Mouse (Mus musculus) midbrain, embryonic 10.5 days (tissue): ENCODE measurements around the gene Wdfy4. TPM values are rescaled to one million over a fixed set of nuclear protein-coding genes. Genes with fewer than 3 reads are reported as not detected.

Source experiments
- DNase-seq: peaks from one replicate; pipeline ENCODE4 v3.0.0-alpha.2; 2017; ENCODE audit warnings: low spot score
- H3K27ac ChIP-seq: fragments of 300-500 bp; sonication (generic); replicated peaks from 2 replicates; pipeline ENCODE4 v1.5.1; 2016; ENCODE audit warnings: mild to moderate bottlenecking
- H3K27me3 ChIP-seq: fragments of 300-500 bp; sonication (generic); 2 replicates; pipeline ENCODE4 v1.6.1; 2016; ENCODE audit warnings: low read depth, mild to moderate bottlenecking; ENCODE audit not compliant: poor library complexity, severe bottlenecking
- H3K36me3 ChIP-seq: fragments of 300-500 bp; sonication (generic); 2 replicates; pipeline ENCODE4 v1.6.1; 2016; ENCODE audit warnings: mild to moderate bottlenecking, moderate library complexity
- H3K4me1 ChIP-seq: fragments of 300-500 bp; sonication (generic); 2 replicates; pipeline ENCODE4 v1.6.1; 2016
- H3K4me3 ChIP-seq: fragments of 300-500 bp; sonication (generic); 2 replicates; pipeline ENCODE4 v1.5.1; 2016; ENCODE audit warnings: mild to moderate bottlenecking, moderate library complexity
- H3K9me3 ChIP-seq: fragments of 300-500 bp; sonication (generic); replicated peaks from 2 replicates; pipeline ENCODE4 v1.6.1; 2016; ENCODE audit warnings: mild to moderate bottlenecking
- WGBS: fragments of 180-500 bp; shearing (Covaris S2); methylation state at CpG from one replicate; pipeline ENCODE4 v1.1.7; 2016; 5-methylcytosine and 5-hydroxymethylcytosine counted together
- polyA plus RNA-seq: library from polyadenylated mRNA; unstranded; fragments of >200 nt; fragmentation: Nextera tagmentation; extraction: Ambion mirVana; gene quantifications from 2 replicates; pipeline ENCODE4 v1.2.1, GENCODE M21; 2016

Gene Wdfy4
- polyA plus RNA-seq, 1 experiment from 2014 or later: 0.42 TPM

GRCm38 (mm10) chr14:33208331-33208730, 23.0 kb upstream of the Wdfy4 start:
- 31% methylated on average over 5 of the region's 5 CpGs for WGBS
- no peaks in the 10 kb centered on the region for H3K36me3 ChIP-seq
- H3K9me3 ChIP-seq: no peaks in the 10 kb centered on the region
- no peak for DNase-seq
- H3K27me3 ChIP-seq: peaks cover 7% of the 10 kb centered on the region; the same call in 1 of the 2 replicates
- H3K27ac ChIP-seq: no peak overlapping the region
- 0 out of 2 replicates have a peak, but pooled peaks cover 5% of the 10 kb centered on the region for H3K4me1 ChIP-seq
- no peak overlapping the region for H3K4me3 ChIP-seq

- WGBS: 13% methylated on average over 2 of the region's 2 CpGs
- DNase-seq: peak; percentile 28
- H3K9me3 ChIP-seq: no peaks in the 10 kb centered on the region
- no peaks in the 10 kb centered on the region for H3K36me3 ChIP-seq
- peaks cover 7% of the 10 kb centered on the region; the same call in 1 of the 2 replicates for H3K27me3 ChIP-seq
- 0 out of 2 replicates have a peak, but pooled peaks cover 5% of the 10 kb centered on the region for H3K4me1 ChIP-seq
- no peak overlapping the region for H3K27ac ChIP-seq
- H3K4me3 ChIP-seq: no peak overlapping the region
Observed at GRCm38 (mm10) chr14:33207011-33207410, 21.7 kb upstream of the Wdfy4 start.

DNA sequence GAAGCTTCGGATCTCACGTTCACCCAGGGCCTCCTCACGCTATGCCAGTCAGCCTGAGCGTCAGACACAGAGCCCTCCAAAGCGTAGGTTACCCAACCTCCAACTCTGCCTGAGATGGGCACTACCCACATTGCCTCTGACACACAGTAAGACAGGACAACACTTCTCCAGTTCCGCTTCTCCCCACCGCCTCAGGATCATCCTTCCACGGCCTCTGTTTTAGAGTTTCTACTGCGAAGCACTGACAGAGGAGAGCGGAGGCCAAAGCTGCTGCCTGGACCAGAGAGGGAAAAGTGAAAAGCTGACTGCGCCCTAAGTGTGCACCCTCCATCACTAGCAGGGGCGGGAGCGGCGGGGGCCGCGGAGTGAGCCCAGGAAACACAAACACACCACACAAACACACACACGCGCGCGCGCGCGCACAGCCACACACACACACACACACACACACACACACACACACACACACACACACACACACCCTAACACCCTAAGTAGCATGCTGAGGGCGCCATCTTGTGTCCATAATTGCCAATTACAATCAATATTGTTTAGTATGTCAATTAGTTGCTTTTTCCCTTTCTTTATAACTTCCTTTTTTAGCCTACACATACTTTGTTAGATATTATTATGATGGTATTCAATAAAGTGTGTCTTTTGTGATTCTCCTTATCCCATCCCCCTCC, 20.1 kb upstream of the Wdfy4 start:
- H3K27me3 ChIP-seq: peaks cover 7% of the 10 kb centered on the region; the same call in 1 of the 2 replicates
- peak overlapping the region; percentile 60 for H3K27ac ChIP-seq
- DNase-seq: peak; percentile 43

DNA sequence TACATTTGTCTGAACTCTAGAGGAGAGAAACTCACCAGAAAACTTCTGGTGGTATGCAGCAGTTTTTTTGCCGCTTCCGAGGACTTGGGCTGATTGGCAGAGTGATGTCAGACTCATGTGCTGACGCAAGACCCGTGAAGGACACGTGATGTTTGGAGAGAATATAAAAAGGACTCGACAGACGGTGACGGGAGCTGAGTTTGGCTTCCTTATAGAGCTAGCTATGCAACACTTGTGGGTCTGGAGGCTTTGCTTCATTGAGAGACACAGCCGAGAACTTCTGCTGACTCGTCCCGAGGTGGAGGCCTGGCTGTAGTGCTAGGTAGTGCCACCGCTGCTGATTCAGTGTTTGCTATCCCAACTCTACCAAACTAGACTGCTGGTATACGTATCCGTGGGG, 18.5 kb upstream of the Wdfy4 start:
- no peaks in the 10 kb centered on the region for H3K9me3 ChIP-seq
- H3K27me3 ChIP-seq: peaks cover 7% of the 10 kb centered on the region; the same call in 1 of the 2 replicates
- DNase-seq: no peak
- 0 out of 2 replicates have a peak, but pooled peaks cover 5% of the 10 kb centered on the region for H3K4me1 ChIP-seq
- no peak overlapping the region for H3K4me3 ChIP-seq
- H3K36me3 ChIP-seq: no peaks in the 10 kb centered on the region
- no peak overlapping the region for H3K27ac ChIP-seq
- WGBS: 93% methylated on average over 14 of the region's 14 CpGs

More for the DNA sequence above, 20.1 kb upstream of the Wdfy4 start:
- WGBS: 51% methylated on average over 14 of the region's 24 CpGs
- no peaks in the 10 kb centered on the region for H3K9me3 ChIP-seq
- H3K36me3 ChIP-seq: no peaks in the 10 kb centered on the region
- peak overlapping the region; percentile 50 for H3K4me3 ChIP-seq
- H3K4me1 ChIP-seq: 0 out of 2 replicates have a peak, but pooled peaks cover 5% of the 10 kb centered on the region

DNA sequence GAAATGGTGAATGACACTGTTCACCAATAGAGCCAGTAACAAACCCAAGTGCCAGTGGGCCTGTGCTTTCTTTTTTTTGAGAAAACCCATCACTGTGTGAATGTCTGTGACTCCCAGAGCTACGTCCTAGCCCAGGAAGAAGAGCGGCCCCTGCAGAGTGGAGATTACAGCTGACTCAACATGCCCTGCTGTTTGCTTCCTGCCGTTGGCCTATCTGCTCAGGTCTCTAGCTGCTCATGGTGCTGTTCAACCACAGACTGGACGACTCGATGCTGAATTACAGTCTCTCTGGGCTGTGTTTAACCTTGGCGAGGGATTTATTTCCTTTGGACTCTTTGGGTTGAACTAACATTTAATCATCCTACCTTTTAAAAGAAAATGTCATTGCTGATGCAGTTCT, 17.6 kb upstream of the Wdfy4 start:
- Histone ChIP-seq H3K27me3 (peaks cover 7% of the 10 kb centered on the region; the same call in 1 of the 2 replicates), H3K4me3 (no peak overlapping the region), H3K9me3 (no peaks in the 10 kb centered on the region), H3K27ac (no peak overlapping the region), H3K4me1 (0 out of 2 replicates have a peak, but pooled peaks cover 5% of the 10 kb centered on the region), H3K36me3 (no peaks in the 10 kb centered on the region)
- DNase-seq: no peak
- WGBS: 88% methylated on average over 6 of the region's 6 CpGs

- no peak for DNase-seq
- 0 out of 2 replicates have a peak, but pooled peaks cover 4% of the 10 kb centered on the region for H3K27me3 ChIP-seq
- H3K4me3 ChIP-seq: no peak overlapping the region
- no peaks in the 10 kb centered on the region for H3K9me3 ChIP-seq
- H3K36me3 ChIP-seq: no peaks in the 10 kb centered on the region
- H3K27ac ChIP-seq: no peak overlapping the region
- WGBS: 85% methylated on average over 4 of the region's 4 CpGs
- H3K4me1 ChIP-seq: 0 out of 2 replicates have a peak, but pooled peaks cover 5% of the 10 kb centered on the region
Observed at GRCm38 (mm10) chr14:33202161-33202560, 16.9 kb upstream of the Wdfy4 start.

GRCm38 (mm10) chr14:33194241-33194640, 8.9 kb upstream of the Wdfy4 start:
- Histone ChIP-seq H3K4me3 (no peak overlapping the region), H3K36me3 (no peaks in the 10 kb centered on the region), H3K27ac (no peak overlapping the region), H3K27me3 (no peaks in the 10 kb centered on the region), H3K4me1 (no peaks in the 10 kb centered on the region), H3K9me3 (no peaks in the 10 kb centered on the region)
- no peak for DNase-seq
- 84% methylated on average over 3 of the region's 3 CpGs for WGBS

DNA sequence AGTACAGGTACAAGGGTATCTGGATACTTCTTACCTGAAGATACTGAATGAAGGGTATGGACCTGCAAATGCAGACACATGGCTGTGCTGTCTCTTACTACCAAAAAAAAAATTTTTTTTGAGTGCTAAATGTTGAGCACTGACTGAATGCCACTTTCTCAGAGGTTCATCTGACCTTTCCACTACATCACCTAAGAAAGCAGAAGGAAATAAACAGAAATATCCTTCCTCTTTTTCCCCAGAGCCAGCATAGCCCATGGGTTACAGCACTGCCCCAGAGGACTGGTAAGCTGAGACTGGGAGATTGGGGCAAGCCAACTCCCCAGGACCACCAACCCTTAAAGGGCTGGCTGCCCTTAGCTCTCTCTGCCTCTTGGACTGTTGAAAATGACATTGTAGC, 8.5 kb upstream of the Wdfy4 start:
- H3K4me3 ChIP-seq: no peak overlapping the region
- no peaks in the 10 kb centered on the region for H3K9me3 ChIP-seq
- no peak overlapping the region for H3K27ac ChIP-seq
- no peaks in the 10 kb centered on the region for H3K4me1 ChIP-seq
- H3K27me3 ChIP-seq: no peaks in the 10 kb centered on the region
- no peaks in the 10 kb centered on the region for H3K36me3 ChIP-seq
- DNase-seq: no peak

DNA sequence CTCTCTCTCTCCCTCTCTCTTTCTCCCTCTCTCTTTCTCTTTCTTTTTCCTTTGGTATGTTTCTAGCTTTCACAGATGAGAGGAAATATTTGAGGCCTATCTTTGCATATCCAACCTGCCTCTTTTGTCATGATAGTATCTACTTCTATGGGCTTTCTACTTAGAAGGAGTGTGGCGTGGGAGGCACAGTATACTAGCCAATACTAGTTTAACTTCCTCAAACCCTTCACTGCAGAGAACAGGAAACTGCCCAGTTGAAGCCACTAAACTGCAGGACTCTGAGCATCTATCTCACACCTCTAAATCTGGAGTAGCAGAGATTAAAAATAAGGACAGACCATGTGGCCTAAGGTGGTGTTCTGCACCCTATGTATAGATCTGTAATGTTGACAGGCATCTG, 5.3 kb upstream of the Wdfy4 start:
- no peaks in the 10 kb centered on the region for H3K27me3 ChIP-seq
- no peak overlapping the region for H3K27ac ChIP-seq
- 79% methylated on average over 1 of the region's 1 CpGs for WGBS
- no peaks in the 10 kb centered on the region for H3K36me3 ChIP-seq
- H3K4me3 ChIP-seq: no peak overlapping the region
- no peaks in the 10 kb centered on the region for H3K4me1 ChIP-seq
- H3K9me3 ChIP-seq: no peaks in the 10 kb centered on the region
- no peak for DNase-seq

- no peaks in the 10 kb centered on the region for H3K27me3 ChIP-seq
Observed at GRCm38 (mm10) chr14:33189849-33190423, 4.6 kb upstream of the Wdfy4 start.

GRCm38 (mm10) chr14:33189230-33189629, 3.9 kb upstream of the Wdfy4 start:
- DNase-seq: no peak
- Histone ChIP-seq H3K36me3 (no peaks in the 10 kb centered on the region), H3K4me1 (no peaks in the 10 kb centered on the region), H3K9me3 (no peaks in the 10 kb centered on the region), H3K27me3 (no peaks in the 10 kb centered on the region), H3K4me3 (no peak overlapping the region), H3K27ac (no peak overlapping the region)
- 83% methylated on average over 10 of the region's 10 CpGs for WGBS

More at GRCm38 (mm10) chr14:33189849-33190423, 4.6 kb upstream of the Wdfy4 start:
- H3K36me3 ChIP-seq: no peaks in the 10 kb centered on the region
- WGBS: 95% methylated on average over 21 of the region's 21 CpGs
- no peaks in the 10 kb centered on the region for H3K9me3 ChIP-seq
- H3K4me1 ChIP-seq: no peaks in the 10 kb centered on the region
- no peak overlapping the region for H3K27ac ChIP-seq
- no peak overlapping the region for H3K4me3 ChIP-seq
- DNase-seq: no peak

DNA sequence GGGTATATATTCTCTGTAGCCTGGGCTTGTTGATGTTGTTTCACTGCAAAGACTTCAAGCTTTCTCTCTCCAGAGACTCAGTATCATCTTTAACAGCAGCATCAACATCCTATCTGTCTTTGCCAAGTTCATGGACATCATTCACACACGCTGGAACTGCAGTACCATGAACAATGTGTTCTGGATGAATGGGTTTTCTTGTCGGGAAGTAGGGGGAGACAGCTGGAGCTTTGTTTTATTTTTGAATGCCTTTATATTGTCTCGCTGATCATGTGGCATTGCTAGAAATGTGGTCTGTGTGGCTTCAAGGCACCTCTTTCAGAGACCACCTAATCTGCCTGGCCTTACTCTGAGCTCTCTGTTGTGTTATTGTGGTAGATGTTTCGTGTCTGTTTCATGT, 1.9 kb upstream of the Wdfy4 start:
- Histone ChIP-seq H3K9me3 (no peaks in the 10 kb centered on the region), H3K27ac (no peak overlapping the region), H3K27me3 (no peaks in the 10 kb centered on the region), H3K36me3 (no peaks in the 10 kb centered on the region), H3K4me1 (no peaks in the 10 kb centered on the region), H3K4me3 (no peak overlapping the region)
- 62% methylated on average over 4 of the region's 4 CpGs for whole genome bisulfite sequencing
- no peak for DNase-seq

DNA sequence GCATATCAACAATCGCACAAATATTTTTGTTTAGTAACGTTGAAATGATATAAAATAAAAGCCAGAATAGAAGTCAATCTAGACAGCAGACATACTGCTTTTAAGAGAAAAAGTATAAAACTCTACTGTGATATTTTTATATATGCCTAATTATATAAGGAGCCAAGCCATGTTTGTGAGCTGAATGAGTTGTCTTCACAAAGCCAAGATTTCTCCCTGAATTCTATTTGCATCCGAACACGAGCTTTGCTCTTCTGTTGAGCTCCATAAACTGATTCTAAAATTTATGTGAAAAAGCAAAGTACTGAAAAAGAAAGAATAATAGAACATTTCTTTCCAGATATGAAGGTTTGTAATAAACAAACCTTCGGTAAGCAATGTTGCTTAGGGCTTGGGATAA, 5.2 kb downstream of the Wdfy4 start:
- Histone ChIP-seq H3K27ac (no peak overlapping the region), H3K36me3 (no peaks in the 10 kb centered on the region), H3K4me1 (no peaks in the 10 kb centered on the region), H3K9me3 (no peaks in the 10 kb centered on the region), H3K27me3 (no peaks in the 10 kb centered on the region), H3K4me3 (no peak overlapping the region)
- no peak for DNase-seq
- WGBS: 89% methylated on average over 5 of the region's 5 CpGs
